Mouse (Mus musculus): ENCODE results near the gene Zfp523. TPM values are rescaled to one million over a fixed set of nuclear protein-coding genes. Genes with fewer than 3 reads are reported as not detected.

The Zfp523 gene
- polyA plus RNA-seq, 1 experiment from 2014 or later = 23.7 TPM

DNA sequence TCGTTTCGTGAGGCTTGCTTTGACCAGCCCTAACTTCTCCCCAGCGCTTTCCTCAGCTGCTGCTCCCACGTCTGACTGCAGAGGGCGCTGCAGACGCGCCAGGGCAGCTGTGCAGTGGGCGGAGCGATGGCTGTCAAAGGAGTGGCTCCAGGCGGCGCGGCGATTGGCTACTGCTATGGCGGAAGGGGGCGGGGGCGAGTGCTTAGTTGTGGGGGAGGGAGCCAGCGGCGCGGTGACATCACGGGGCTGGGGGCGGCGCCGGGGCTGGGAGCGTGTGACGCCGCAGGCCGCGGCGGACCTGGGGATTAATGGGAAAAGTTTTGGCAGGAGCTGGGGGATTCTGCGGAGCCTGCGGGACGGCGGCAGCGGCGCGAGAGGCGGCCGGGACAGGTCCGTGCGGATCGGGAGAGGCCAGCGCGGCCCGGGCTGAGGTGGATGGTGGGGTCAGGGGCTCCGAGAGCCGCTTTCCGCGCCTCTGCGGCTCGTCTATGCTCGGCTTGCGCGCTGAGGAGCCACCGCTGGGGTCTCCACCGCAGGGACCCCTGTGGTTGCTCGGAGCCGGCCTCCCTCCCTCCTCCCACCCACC is 55.6 kb downstream of the Zfp523 start, which contains the start of gene Ppard:
Gene Ppard, plus strand, starts transcription at position 226 of the 586 bp plus-strand sequence.
- under 1% methylated on average over 57 of the region's 57 CpGs for WGBS
- peak within 1 kb of the TSS; percentile 85 for H3K4me3 ChIP-seq (ENCODE audit: low read length)
- peak within 1 kb of the TSS; percentile 79 for H3K4me2 ChIP-seq (ENCODE audit: low read depth, low read length)
- peak; percentile 93 for ATAC-seq
- H3K4me1 ChIP-seq (ENCODE audit: control insufficient read depth, insufficient read depth, low read length) = peaks cover 19% of the 10 kb centered on the region
- H3K27ac ChIP-seq (ENCODE audit: low read length) = peak within 1 kb of the TSS; percentile 84
- peak within 1 kb of the TSS; percentile 92 for H3K9ac ChIP-seq (ENCODE audit: low read depth, low read length)
- H3K27me3 ChIP-seq (replicated peaks; ENCODE audit: control insufficient read depth, insufficient read depth, low read length) = no peaks in the 10 kb centered on the region
- no peaks in the 10 kb centered on the region for H3K36me3 ChIP-seq (ENCODE audit: control insufficient read depth, insufficient read depth, low read length)
- no peaks in the 10 kb centered on the region for H3K9me3 ChIP-seq (ENCODE audit: control insufficient read depth, low read length)

DNA sequence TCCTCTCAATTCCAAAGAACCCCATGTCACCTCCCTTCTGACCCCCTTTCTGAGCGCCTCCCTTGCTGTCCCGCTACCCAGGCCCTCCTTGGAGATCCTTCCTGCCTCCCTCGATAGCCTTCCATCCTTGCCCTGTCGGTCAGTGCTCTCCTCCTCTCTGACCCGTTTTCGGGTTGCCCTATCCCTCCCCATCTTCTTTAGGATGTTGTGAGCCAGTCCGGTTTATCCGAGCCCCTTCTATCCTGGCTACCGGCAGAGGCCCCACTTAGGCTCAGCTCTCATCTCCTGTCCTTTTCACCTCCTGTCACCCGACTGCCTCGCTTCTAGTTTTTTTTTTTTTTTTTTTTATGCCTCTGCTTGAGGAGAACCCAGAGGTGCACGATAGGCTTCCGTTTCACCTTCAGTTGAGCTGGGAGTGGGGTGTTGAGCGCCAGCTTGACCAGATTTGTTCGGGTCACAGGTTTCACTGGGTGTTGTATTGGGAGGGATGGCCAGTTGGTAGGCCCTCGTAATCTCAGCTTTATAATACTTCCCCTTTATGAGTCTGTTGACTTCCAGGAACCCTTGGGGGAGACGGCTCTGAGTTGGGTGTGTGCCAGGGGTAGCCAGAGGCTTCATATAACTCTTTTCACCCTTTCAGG is 56.3 kb downstream of the Zfp523 start:
- Histone ChIP-seq H3K27ac (ENCODE audit: low read length) (peak overlapping the region; percentile 84), H3K4me3 (ENCODE audit: low read length) (peak overlapping the region; percentile 85), H3K9ac (ENCODE audit: low read depth, low read length) (peak overlapping the region; percentile 92), H3K4me1 (ENCODE audit: control insufficient read depth, insufficient read depth, low read length) (peaks cover 19% of the 10 kb centered on the region), H3K9me3 (ENCODE audit: control insufficient read depth, low read length) (no peaks in the 10 kb centered on the region), H3K36me3 (ENCODE audit: control insufficient read depth, insufficient read depth, low read length) (no peaks in the 10 kb centered on the region), H3K4me2 (ENCODE audit: low read depth, low read length) (peak overlapping the region; percentile 79), H3K27me3 (replicated peaks; ENCODE audit: control insufficient read depth, insufficient read depth, low read length) (no peaks in the 10 kb centered on the region)
- 5% methylated on average over 17 of the region's 17 CpGs for WGBS
- ATAC-seq = peak; percentile 43

DNA sequence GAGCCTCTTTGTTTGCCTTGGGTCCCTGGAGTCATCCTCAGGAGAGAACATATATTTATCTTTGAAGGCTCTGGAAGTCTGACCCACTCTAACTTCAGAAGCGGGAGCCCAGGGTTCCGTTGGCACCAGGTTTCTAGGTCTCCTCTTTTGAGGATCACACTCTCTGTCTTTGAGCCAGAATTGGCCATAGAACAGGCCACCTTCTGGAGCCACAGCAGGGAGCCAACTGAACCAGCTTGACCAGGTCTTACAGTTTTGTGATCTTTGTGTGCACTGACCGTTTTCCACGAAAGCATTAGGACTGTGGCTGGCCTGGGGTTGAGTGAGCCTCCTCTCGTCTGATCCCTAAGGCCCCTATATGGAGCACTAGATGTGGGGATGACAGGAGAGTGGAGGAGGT is 57.7 kb downstream of the Zfp523 start:
- no peak overlapping the region for H3K27ac ChIP-seq (ENCODE audit: low read length)
- no peaks in the 10 kb centered on the region for H3K9me3 ChIP-seq (ENCODE audit: control insufficient read depth, low read length)
- ATAC-seq = no peak
- no peak overlapping the region for H3K4me3 ChIP-seq (ENCODE audit: low read length)
- peaks cover 19% of the 10 kb centered on the region for H3K4me1 ChIP-seq (ENCODE audit: control insufficient read depth, insufficient read depth, low read length)
- no peaks in the 10 kb centered on the region for H3K27me3 ChIP-seq (replicated peaks; ENCODE audit: control insufficient read depth, insufficient read depth, low read length)
- H3K36me3 ChIP-seq (ENCODE audit: control insufficient read depth, insufficient read depth, low read length) = no peaks in the 10 kb centered on the region
- 89% methylated on average over 5 of the region's 5 CpGs for WGBS
- no peak overlapping the region for H3K4me2 ChIP-seq (ENCODE audit: low read depth, low read length)
- H3K9ac ChIP-seq (ENCODE audit: low read depth, low read length) = no peak overlapping the region

DNA sequence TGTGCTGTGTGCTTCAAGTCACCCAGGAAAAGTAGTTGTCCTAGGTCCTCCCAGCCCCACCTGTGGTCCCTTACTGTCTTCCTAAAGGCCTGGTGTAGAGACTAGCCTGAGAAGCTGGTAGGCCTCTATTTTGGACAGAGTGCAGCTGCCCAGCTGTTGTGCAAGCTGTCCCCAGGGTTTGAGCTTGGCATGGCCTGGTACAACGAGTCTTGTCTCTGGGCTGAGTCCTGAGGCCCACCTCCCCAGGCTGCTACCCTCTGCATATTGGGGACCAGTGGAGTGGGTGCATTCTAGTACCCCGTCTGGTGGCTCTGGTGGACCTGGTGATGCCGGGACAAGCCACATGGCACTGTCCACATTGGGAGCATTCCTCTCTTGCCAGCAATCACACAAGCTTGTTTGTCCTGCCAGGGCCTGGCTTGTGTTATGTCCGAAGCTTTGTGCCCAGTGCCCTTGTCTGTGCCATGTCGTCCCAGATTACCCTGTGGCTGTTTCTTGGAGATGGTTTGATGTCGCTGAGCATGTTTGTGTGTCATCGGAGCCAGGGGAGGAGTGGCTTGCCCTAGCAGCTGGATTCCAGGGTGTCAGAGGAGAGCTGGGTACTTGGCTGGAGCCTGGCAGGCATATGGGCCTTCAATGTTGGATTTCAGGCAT is 59.2 kb downstream of the Zfp523 start:
- Histone ChIP-seq H3K9me3 (ENCODE audit: control insufficient read depth, low read length) (no peaks in the 10 kb centered on the region), H3K4me3 (ENCODE audit: low read length) (no peak overlapping the region), H3K9ac (ENCODE audit: low read depth, low read length) (no peak overlapping the region), H3K4me2 (ENCODE audit: low read depth, low read length) (no peak overlapping the region), H3K4me1 (ENCODE audit: control insufficient read depth, insufficient read depth, low read length) (peaks cover 12% of the 10 kb centered on the region), H3K36me3 (ENCODE audit: control insufficient read depth, insufficient read depth, low read length) (peaks cover 3% of the 10 kb centered on the region; the same call in 1 of the 2 replicates), H3K27me3 (replicated peaks; ENCODE audit: control insufficient read depth, insufficient read depth, low read length) (no peaks in the 10 kb centered on the region), H3K27ac (ENCODE audit: low read length) (no peak overlapping the region)
- no peak for ATAC-seq
- WGBS = 81% methylated on average over 7 of the region's 7 CpGs

DNA sequence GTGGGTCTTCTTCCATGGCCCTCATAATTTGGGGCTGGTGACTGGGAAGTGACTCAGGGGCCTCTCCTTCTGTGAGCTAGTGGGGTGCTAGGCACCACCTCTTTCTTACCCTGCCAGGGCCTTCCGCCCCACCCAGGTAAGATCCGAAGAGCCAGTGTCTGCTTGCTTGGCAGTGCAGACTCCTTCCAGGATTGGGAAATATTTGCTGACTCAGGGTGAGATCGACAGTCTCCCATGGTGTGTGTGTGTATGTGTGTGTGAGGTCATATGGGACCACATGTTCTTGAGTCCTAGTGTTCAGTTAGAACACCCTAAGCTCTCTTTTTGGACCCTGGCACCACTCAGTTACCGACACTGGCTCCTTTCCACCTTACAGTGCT is 59.7 kb downstream of the Zfp523 start:
- Histone ChIP-seq H3K9ac (ENCODE audit: low read depth, low read length) (no peak overlapping the region), H3K9me3 (ENCODE audit: control insufficient read depth, low read length) (no peaks in the 10 kb centered on the region), H3K27me3 (replicated peaks; ENCODE audit: control insufficient read depth, insufficient read depth, low read length) (no peaks in the 10 kb centered on the region), H3K4me1 (ENCODE audit: control insufficient read depth, insufficient read depth, low read length) (peaks cover 12% of the 10 kb centered on the region), H3K4me2 (ENCODE audit: low read depth, low read length) (no peak overlapping the region), H3K4me3 (ENCODE audit: low read length) (no peak overlapping the region), H3K36me3 (ENCODE audit: control insufficient read depth, insufficient read depth, low read length) (peaks cover 3% of the 10 kb centered on the region; the same call in 1 of the 2 replicates), H3K27ac (ENCODE audit: low read length) (no peak overlapping the region)
- no peak for ATAC-seq
- 78% methylated on average over 4 of the region's 4 CpGs for WGBS

DNA sequence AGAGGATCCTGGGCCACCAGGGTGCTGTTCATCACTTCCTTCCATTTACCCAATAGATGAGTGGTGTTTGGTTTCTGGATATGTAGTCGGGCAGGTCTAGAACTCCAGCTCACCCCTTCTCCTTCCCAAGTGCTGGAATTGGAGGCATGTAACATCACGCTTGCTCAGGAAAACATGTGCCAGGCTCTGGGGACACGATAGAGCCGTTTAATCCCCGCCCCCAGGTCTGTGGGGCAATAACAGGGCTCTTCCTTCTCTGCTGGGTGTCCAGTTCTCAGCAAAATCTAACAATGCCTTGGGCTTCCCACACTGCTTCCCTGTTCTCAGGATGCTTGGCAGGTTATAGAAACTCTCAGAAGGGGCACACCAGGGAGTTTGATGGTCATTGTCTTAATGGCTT is 60.4 kb downstream of the Zfp523 start:
- WGBS = 78% methylated on average over 5 of the region's 5 CpGs
- no peak overlapping the region for H3K4me3 ChIP-seq (ENCODE audit: low read length)
- no peak overlapping the region for H3K9ac ChIP-seq (ENCODE audit: low read depth, low read length)
- H3K4me1 ChIP-seq (ENCODE audit: control insufficient read depth, insufficient read depth, low read length) = peaks cover 9% of the 10 kb centered on the region
- no peaks in the 10 kb centered on the region for H3K27me3 ChIP-seq (replicated peaks; ENCODE audit: control insufficient read depth, insufficient read depth, low read length)
- H3K4me2 ChIP-seq (ENCODE audit: low read depth, low read length) = no peak overlapping the region
- H3K27ac ChIP-seq (ENCODE audit: low read length) = no peak overlapping the region
- no peaks in the 10 kb centered on the region for H3K9me3 ChIP-seq (ENCODE audit: control insufficient read depth, low read length)
- H3K36me3 ChIP-seq (ENCODE audit: control insufficient read depth, insufficient read depth, low read length) = peaks cover 3% of the 10 kb centered on the region; the same call in 1 of the 2 replicates
- ATAC-seq = no peak

DNA sequence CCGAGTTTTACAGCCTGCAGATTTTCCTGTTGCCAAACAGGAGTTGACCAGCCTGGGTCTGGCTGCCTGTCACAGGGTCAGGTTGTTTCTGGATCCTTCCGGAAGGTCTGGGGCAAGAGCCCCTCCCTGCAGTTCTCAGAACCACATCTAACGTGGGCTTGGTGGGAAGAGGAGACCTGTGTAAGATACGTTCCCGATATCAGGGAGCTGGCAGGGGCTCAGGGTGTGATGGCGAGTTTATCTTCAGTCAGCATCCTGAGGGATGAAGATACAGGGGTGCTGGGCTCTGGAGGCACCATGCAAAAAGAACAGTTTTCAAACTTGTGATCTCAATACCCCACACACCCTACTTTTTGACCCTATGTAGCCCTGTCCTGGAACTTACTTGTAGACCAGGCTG is 60.9 kb downstream of the Zfp523 start:
- Histone ChIP-seq H3K27ac (ENCODE audit: low read length) (no peak overlapping the region), H3K4me1 (ENCODE audit: control insufficient read depth, insufficient read depth, low read length) (peaks cover 9% of the 10 kb centered on the region), H3K4me2 (ENCODE audit: low read depth, low read length) (no peak overlapping the region), H3K27me3 (replicated peaks; ENCODE audit: control insufficient read depth, insufficient read depth, low read length) (no peaks in the 10 kb centered on the region), H3K36me3 (ENCODE audit: control insufficient read depth, insufficient read depth, low read length) (peaks cover 3% of the 10 kb centered on the region; the same call in 1 of the 2 replicates), H3K4me3 (ENCODE audit: low read length) (no peak overlapping the region), H3K9ac (ENCODE audit: low read depth, low read length) (no peak overlapping the region), H3K9me3 (ENCODE audit: control insufficient read depth, low read length) (no peaks in the 10 kb centered on the region)
- WGBS = 82% methylated on average over 6 of the region's 6 CpGs
- no peak for ATAC-seq

DNA sequence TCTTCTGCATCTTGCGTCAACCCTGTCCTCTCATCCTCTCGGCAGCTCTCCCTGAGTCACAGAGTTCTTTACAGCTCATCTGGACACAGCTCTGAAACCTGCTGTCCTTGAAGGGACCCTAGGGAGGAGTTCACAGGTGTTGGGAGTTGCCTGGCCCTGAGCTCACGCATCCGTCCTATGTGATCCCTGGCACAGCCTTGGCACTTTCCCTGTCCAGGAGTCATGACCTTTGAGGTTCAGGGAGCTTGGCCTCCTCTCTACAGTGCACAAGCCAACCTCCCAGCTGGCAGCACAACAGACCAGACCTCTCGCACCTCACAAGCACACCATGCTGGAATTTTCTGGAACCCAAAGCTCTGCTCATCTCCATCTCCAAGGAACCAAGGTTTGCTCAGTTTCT is 63.9 kb downstream of the Zfp523 start:
- Histone ChIP-seq H3K4me3 (ENCODE audit: low read length) (no peak overlapping the region), H3K27ac (ENCODE audit: low read length) (no peak overlapping the region), H3K4me2 (ENCODE audit: low read depth, low read length) (no peak overlapping the region), H3K9me3 (ENCODE audit: control insufficient read depth, low read length) (no peaks in the 10 kb centered on the region), H3K27me3 (replicated peaks; ENCODE audit: control insufficient read depth, insufficient read depth, low read length) (no peaks in the 10 kb centered on the region), H3K9ac (ENCODE audit: low read depth, low read length) (no peak overlapping the region), H3K36me3 (ENCODE audit: control insufficient read depth, insufficient read depth, low read length) (peaks cover 3% of the 10 kb centered on the region; the same call in 1 of the 2 replicates), H3K4me1 (ENCODE audit: control insufficient read depth, insufficient read depth, low read length) (peaks cover 6% of the 10 kb centered on the region)
- WGBS = 93% methylated on average over 5 of the region's 5 CpGs
- ATAC-seq = no peak

DNA sequence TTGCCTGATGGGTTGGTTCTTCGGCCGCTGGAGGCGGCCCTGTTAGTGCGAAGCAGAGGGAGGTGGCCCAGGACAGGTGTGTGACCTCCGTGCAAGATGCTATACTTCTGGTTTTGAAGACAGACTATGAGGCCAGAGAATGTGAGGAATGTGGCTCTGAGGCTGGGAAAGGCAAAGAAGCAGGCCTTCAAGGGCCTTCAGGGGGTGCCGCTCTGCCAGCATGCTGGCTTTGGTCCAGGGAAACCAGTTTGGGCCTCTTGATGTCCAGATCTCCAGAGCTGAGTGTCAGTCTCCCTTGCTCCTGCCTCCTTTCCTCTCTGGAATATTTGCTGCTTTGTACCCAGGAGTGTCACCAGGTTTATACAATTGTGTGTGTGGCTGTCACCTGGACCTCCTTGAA is 65.4 kb downstream of the Zfp523 start:
- no peak for ATAC-seq
- 81% methylated on average over 6 of the region's 6 CpGs for WGBS
- no peaks in the 10 kb centered on the region for H3K27me3 ChIP-seq (replicated peaks; ENCODE audit: control insufficient read depth, insufficient read depth, low read length)
- H3K4me2 ChIP-seq (ENCODE audit: low read depth, low read length) = no peak overlapping the region
- peaks cover 8% of the 10 kb centered on the region for H3K4me1 ChIP-seq (ENCODE audit: control insufficient read depth, insufficient read depth, low read length)
- no peaks in the 10 kb centered on the region for H3K9me3 ChIP-seq (ENCODE audit: control insufficient read depth, low read length)
- H3K9ac ChIP-seq (ENCODE audit: low read depth, low read length) = no peak overlapping the region
- no peak overlapping the region for H3K27ac ChIP-seq (ENCODE audit: low read length)
- H3K4me3 ChIP-seq (ENCODE audit: low read length) = no peak overlapping the region
- peaks cover 3% of the 10 kb centered on the region; the same call in 1 of the 2 replicates for H3K36me3 ChIP-seq (ENCODE audit: control insufficient read depth, insufficient read depth, low read length)
